In the genomic region with DNA sequence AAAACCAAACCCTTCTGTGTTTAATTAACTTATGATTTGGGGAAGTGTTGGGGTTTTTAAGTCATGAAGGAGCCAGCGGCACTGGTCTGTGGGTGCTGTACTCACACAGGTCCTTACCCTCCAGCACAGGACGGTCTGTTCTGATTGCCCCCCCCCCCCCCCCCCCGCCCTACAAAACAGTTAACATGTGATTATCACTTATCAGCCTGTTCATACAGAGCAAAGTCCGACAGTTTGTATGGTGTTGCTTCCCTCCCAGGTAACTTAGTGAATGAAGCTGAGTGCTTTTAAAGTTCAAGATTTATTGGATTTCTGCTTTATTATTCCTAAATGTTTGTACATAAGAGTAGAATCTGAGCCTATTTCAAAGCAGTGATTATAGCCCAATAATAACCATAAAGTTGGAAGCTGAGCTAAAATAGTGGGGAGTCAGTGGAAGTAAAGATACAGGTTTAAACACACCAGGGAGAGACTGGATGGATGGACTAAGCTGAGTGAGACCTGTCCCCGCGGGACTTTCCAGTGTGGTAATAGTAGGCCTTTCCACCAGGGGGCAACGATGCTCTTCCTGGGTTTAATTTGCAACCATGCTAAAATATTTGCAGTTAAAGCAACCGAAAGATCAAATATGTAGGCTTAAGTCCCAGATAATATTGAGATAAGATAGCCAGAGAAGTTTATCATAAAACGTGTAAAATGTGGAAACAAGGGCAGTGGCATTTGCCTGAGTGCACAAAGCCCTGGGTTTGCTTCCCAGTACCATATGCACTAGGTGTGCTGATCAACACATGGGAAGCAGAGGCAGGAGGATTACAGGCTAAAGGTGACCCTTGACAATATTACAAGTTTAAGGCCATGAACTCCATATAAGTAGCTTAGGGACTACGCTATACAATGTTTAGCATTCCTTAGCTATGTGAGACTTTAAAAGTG, we compare ENCODE assay signal across 10 mouse cellular contexts. TPM values are rescaled to one million over a fixed set of nuclear protein-coding genes. Genes with fewer than 3 reads are reported as not detected.
DNase-seq lines count a peak whose midpoint lies in the region; ATAC-seq lines count a peak whose summit lies in the region.
"Had no signal": no experiment of that assay in that cellular context is flagged by ENCODE, and none has a peak within 500 bp of the region (broad histone marks: within the 10 kb centered on the region; RNA-seq: fewer than 3 reads in every experiment).

No protein-coding gene starts in this region.

- DNase-seq in heart, postnatal 14 days: peak; percentile 47 to 59
- no peak for DNase-seq in heart, embryonic 10.5 days (ENCODE audit: low spot score)
- DNase-seq in B cell, adult 2 months: peak; percentile 68 to 69
- DNase-seq in MN1 (ENCODE audit: low spot score): peak; percentile 56
- no peak for DNase-seq in right cerebral cortex, postnatal 14 days
- no peak for DNase-seq in gastrocnemius, postnatal 36 days

- no peaks in the 10 kb centered on the region for H3K4me1 ChIP-seq in heart, embryonic 10.5 days
- H3K4me1 ChIP-seq: embryonic facial prominence, embryonic 15.5 days; liver, embryonic 15.5 days had no signal

- no peak overlapping the region for H3K4me3 ChIP-seq in heart, embryonic 10.5 days
- H3K4me3 ChIP-seq: embryonic facial prominence, embryonic 15.5 days; liver, embryonic 15.5 days had no signal

- H3K27me3 ChIP-seq in heart, embryonic 10.5 days (ENCODE audit: insufficient read depth, poor library complexity, severe bottlenecking): no peaks in the 10 kb centered on the region
- H3K27me3 ChIP-seq: embryonic facial prominence, embryonic 15.5 days; liver, embryonic 15.5 days had no signal

- no peaks in the 10 kb centered on the region for H3K9me3 ChIP-seq in heart, embryonic 10.5 days
- H3K9me3 ChIP-seq: embryonic facial prominence, embryonic 15.5 days; liver, embryonic 15.5 days had no signal

- intact Hi-C loops in heart, postnatal 14 days (cut with DNase I): loop anchor here (1.0 kb wide), 1 partner anchor 213 kb away; no protein-coding TSS in a partner anchor
- intact Hi-C loops in gastrocnemius, postnatal 36 days (cut with DNase I): loop anchor here (2.0 kb wide), 1 partner anchor 212 kb away; no protein-coding TSS in a partner anchor

- ATAC-seq in granulocyte monocyte progenitor cell, adult 5-6 weeks (replicated peaks; ENCODE audit: poor library complexity, severe bottlenecking): peak; percentile 81
- peak; percentile 63; the same call in 1 of the 2 replicates for ATAC-seq in monocyte, adult 5-6 weeks (replicated peaks; ENCODE audit: insufficient number of reproducible peaks, low FRiP score, low TSS enrichment, poor library complexity, severe bottlenecking)

- H3K27ac ChIP-seq in heart, embryonic 10.5 days: no peak overlapping the region
- H3K27ac ChIP-seq: embryonic facial prominence, embryonic 15.5 days; liver, embryonic 15.5 days had no signal

- peaks cover 28% of the 10 kb centered on the region for H3K36me3 ChIP-seq in heart, embryonic 10.5 days

- 57% methylated on average over 10 of the region's 10 CpGs for WGBS in heart, embryonic 10.5 days

RNA-seq across cellular contexts. Expression of a gene that starts 11.1 kb away (rescaled TPM):
- total RNA-seq in heart, postnatal 14 days (2021): 10 to 100 TPM; 44.2 to 47.3 TPM
- polyA plus RNA-seq in heart, embryonic 10.5 days (2016; fragmentation: Nextera tagmentation; extraction: Ambion mirVana): 113 and 115 TPM in 2 replicates
- total RNA-seq in granulocyte monocyte progenitor cell, adult 5-6 weeks (2014; fragmentation: Nextera tagmentation): 75.0 and 82.0 TPM in 2 replicates
- total RNA-seq in granulocyte monocyte progenitor cell, adult 5-6 weeks (2017): 57.9 and 68.6 TPM in 2 replicates
- total RNA-seq in monocyte, adult 5-6 weeks (2017): 82.6 to 104 TPM (median 101 TPM) in 3 replicates
- total RNA-seq in gastrocnemius, postnatal 36 days (2021): 10 to 100 TPM; 40.8 to 41.3 TPM

RNA-seq across cellular contexts. Expression of a gene that starts 11.2 kb away (rescaled TPM):
- 1 to 10 TPM; 4.0 to 4.8 TPM for total RNA-seq in heart, postnatal 14 days (2021)
- polyA plus RNA-seq in heart, embryonic 10.5 days (2016; fragmentation: Nextera tagmentation; extraction: Ambion mirVana): 25.5 and 32.2 TPM in 2 replicates
- 13.8 and 17.0 TPM in 2 replicates for total RNA-seq in granulocyte monocyte progenitor cell, adult 5-6 weeks (2014; fragmentation: Nextera tagmentation)
- 22.3 and 25.0 TPM in 2 replicates for total RNA-seq in granulocyte monocyte progenitor cell, adult 5-6 weeks (2017)
- 30.8 to 39.6 TPM (median 32.3 TPM) in 3 replicates for total RNA-seq in monocyte, adult 5-6 weeks (2017)
- 1 to 10 TPM; 1.7 to 1.9 TPM for total RNA-seq in gastrocnemius, postnatal 36 days (2021)

Comparison
In these comparisons a context has a peak if more than half of its experiments do, and no peak if none do; other contexts are left out.
1. DNase-seq: peak in heart, postnatal 14 days (2 of 2), B cell, adult 2 months (2 of 2) and MN1 (single experiment); none in heart, embryonic 10.5 days (single experiment), right cerebral cortex, postnatal 14 days (single experiment) and gastrocnemius, postnatal 36 days (0 of 2).